Mouse (Mus musculus) hindbrain, embryonic 11.5 days (tissue): ENCODE measurements around the gene Cwf19l2. TPM values are rescaled to one million over a fixed set of nuclear protein-coding genes. Genes with fewer than 3 reads are reported as not detected.
A peak's percentile ranks its signal among the peaks of the same experiment; 100 is the strongest.
"Not testable (repeated sequence)": the region's sequence is repeated elsewhere in the genome, so short reads cannot be mapped to it uniquely, and the experiment has no call there.

Experiments used
- ATAC-seq: fragments of 200-750 bp; cut with Nextera tagmentation; 2 replicates; pipeline ENCODE4 v1.8.0; 2017; ENCODE audit warnings: mild to moderate bottlenecking, moderate TSS enrichment, moderate library complexity; ENCODE audit not compliant: low FRiP score
- DNase-seq: peaks from one replicate; pipeline ENCODE4 v3.0.0-alpha.2; 2015; ENCODE audit warnings: low spot score
- H3K27ac ChIP-seq: fragments of 300-500 bp; sonication (generic); 2 replicates; pipeline ENCODE4 v1.5.1; 2014; ENCODE audit warnings: mild to moderate bottlenecking, low read depth, low read length
- H3K27me3 ChIP-seq: fragments of 300-500 bp; sonication (generic); 2 replicates; pipeline ENCODE4 v1.6.1; 2014; ENCODE audit warnings: mild to moderate bottlenecking, low read length, moderate library complexity, mixed read lengths; ENCODE audit not compliant: control insufficient read depth, insufficient read depth
- H3K36me3 ChIP-seq: fragments of 300-500 bp; sonication (generic); 2 replicates; pipeline ENCODE4 v1.6.1; 2014; ENCODE audit warnings: mild to moderate bottlenecking, low read length, moderate library complexity, mixed read lengths; ENCODE audit not compliant: control insufficient read depth, insufficient read depth
- H3K4me1 ChIP-seq: fragments of 300-500 bp; sonication (generic); replicated peaks from 2 replicates; pipeline ENCODE4 v1.6.1; 2014; ENCODE audit warnings: low read length, mixed read lengths; ENCODE audit not compliant: control insufficient read depth, insufficient read depth
- H3K4me2 ChIP-seq: fragments of 300-500 bp; sonication (generic); replicated peaks from 2 replicates; pipeline ENCODE4 v1.6.1; 2014; ENCODE audit warnings: mild to moderate bottlenecking, low read depth, low read length
- H3K4me3 ChIP-seq: fragments of 300-500 bp; sonication (generic); 2 replicates; pipeline ENCODE4 v1.5.1; 2014; ENCODE audit warnings: low read depth, low read length
- H3K9ac ChIP-seq: fragments of 300-500 bp; sonication (generic); 2 replicates; pipeline ENCODE4 v1.6.1; 2014; ENCODE audit warnings: low read depth, low read length
- H3K9me3 ChIP-seq: fragments of 300-500 bp; sonication (generic); 2 replicates; pipeline ENCODE4 v1.6.1; 2016; ENCODE audit warnings: low read length; ENCODE audit not compliant: control insufficient read depth
- WGBS: fragments of 180-500 bp; shearing (Covaris S2); extraction: QIAGEN DNeasy Blood & Tissue Kit; methylation state at CpG from one replicate; pipeline ENCODE4 v1.1.7; 2014; 5-methylcytosine and 5-hydroxymethylcytosine counted together
- polyA plus RNA-seq: library from polyadenylated mRNA; unstranded; fragments of >200 nt; fragmentation: Nextera tagmentation; extraction: Ambion mirVana; gene quantifications from 2 replicates; pipeline ENCODE4 v1.2.1, GENCODE M21; 2014

Cwf19l2 gene
- 13.1 and 21.0 TPM in 2 replicates for polyA plus RNA-seq

- Histone ChIP-seq H3K4me1 (no peaks in the 10 kb centered on the region), H3K4me2 (peak within 1 kb of the TSS; percentile 19), H3K36me3 (no peaks in the 10 kb centered on the region), H3K27ac (no peak within 1 kb of the TSS), H3K9me3 (no peaks in the 10 kb centered on the region), H3K9ac (peak within 1 kb of the TSS; percentile 48), H3K4me3 (peak within 1 kb of the TSS; percentile 52), H3K27me3 (no peaks in the 10 kb centered on the region)
- DNase-seq (peak; percentile 85), ATAC-seq (peak; percentile 94)
- WGBS = under 1% methylated on average over 28 of the region's 28 CpGs
These were observed at the start of gene Cwf19l2 for GRCm38 (mm10) chr9:3403251-3404208. Gene Cwf19l2 (plus strand): TSS chr9:3403592.

- H3K4me2 ChIP-seq, DNase-seq, H3K9me3 ChIP-seq, H3K36me3 ChIP-seq, H3K9ac ChIP-seq, H3K4me3 ChIP-seq, H3K27me3 ChIP-seq, H3K27ac ChIP-seq, ATAC-seq, H3K4me1 ChIP-seq: not testable (repeated sequence)
- WGBS = 48% methylated on average over 1 of the region's 1 CpGs
These were observed 27.1 kb upstream of the Cwf19l2 start for GRCm38 (mm10) chr9:3376323-3376722.

GRCm38 (mm10) chr9:3404372-3404771 is 980 bp downstream of the Cwf19l2 start:
- 3% methylated on average over 13 of the region's 13 CpGs for WGBS
- peak; percentile 12; the same call in 1 of the 2 replicates for ATAC-seq
- Histone ChIP-seq H3K27ac (no peak overlapping the region), H3K9ac (peak overlapping the region; percentile 48), H3K4me3 (peak overlapping the region; percentile 52), H3K27me3 (no peaks in the 10 kb centered on the region), H3K4me1 (no peaks in the 10 kb centered on the region), H3K9me3 (no peaks in the 10 kb centered on the region), H3K36me3 (no peaks in the 10 kb centered on the region), H3K4me2 (peak overlapping the region; percentile 19)
- peak; percentile 35 for DNase-seq

GRCm38 (mm10) chr9:3439555-3440300 is 36.3 kb downstream of the Cwf19l2 start:
- H3K9ac ChIP-seq, H3K27me3 ChIP-seq, H3K36me3 ChIP-seq, H3K4me2 ChIP-seq, H3K27ac ChIP-seq, H3K4me3 ChIP-seq, H3K9me3 ChIP-seq, H3K4me1 ChIP-seq, ATAC-seq, DNase-seq: not testable (repeated sequence)
- 85% methylated on average over 6 of the region's 6 CpGs for WGBS

- Histone ChIP-seq H3K9me3 (no peaks in the 10 kb centered on the region), H3K36me3 (0 out of 2 replicates have a peak, but pooled peaks cover 2% of the 10 kb centered on the region), H3K4me3 (no peak overlapping the region), H3K4me1 (no peaks in the 10 kb centered on the region), H3K9ac (no peak overlapping the region), H3K27ac (no peak overlapping the region), H3K27me3 (no peaks in the 10 kb centered on the region), H3K4me2 (no peak overlapping the region)
- DNase-seq (no peak), ATAC-seq (no peak)
These were observed 68.5 kb downstream of the Cwf19l2 start for GRCm38 (mm10) chr9:3471897-3472296.

GRCm38 (mm10) chr9:3518645-3519044 is 115.3 kb downstream of the Cwf19l2 start:
- H3K27ac ChIP-seq = no peak overlapping the region
- DNase-seq (no peak), ATAC-seq (no peak)
- H3K9me3 ChIP-seq = no peaks in the 10 kb centered on the region
- H3K4me1 ChIP-seq = no peaks in the 10 kb centered on the region
- no peak overlapping the region for H3K4me2 ChIP-seq
- H3K27me3 ChIP-seq = no peaks in the 10 kb centered on the region
- no peaks in the 10 kb centered on the region for H3K36me3 ChIP-seq
- no peak overlapping the region for H3K4me3 ChIP-seq
- whole genome bisulfite sequencing = 94% methylated on average over 1 of the region's 1 CpGs
- H3K9ac ChIP-seq = no peak overlapping the region

- ATAC-seq (no peak), DNase-seq (no peak)
- H3K36me3 ChIP-seq = no peaks in the 10 kb centered on the region
- H3K9ac ChIP-seq = no peak overlapping the region
- H3K9me3 ChIP-seq = no peaks in the 10 kb centered on the region
- 96% methylated on average over 1 of the region's 1 CpGs for WGBS
- no peak overlapping the region for H3K27ac ChIP-seq
- H3K4me2 ChIP-seq = no peak overlapping the region
- no peaks in the 10 kb centered on the region for H3K4me1 ChIP-seq
- H3K27me3 ChIP-seq = no peaks in the 10 kb centered on the region
- no peak overlapping the region for H3K4me3 ChIP-seq
These were observed 115.8 kb downstream of the Cwf19l2 start for GRCm38 (mm10) chr9:3519178-3519577.

- ATAC-seq (no peak), DNase-seq (no peak)
- no peak overlapping the region for H3K4me2 ChIP-seq
- WGBS = 93% methylated on average over 2 of the region's 2 CpGs
- no peaks in the 10 kb centered on the region for H3K4me1 ChIP-seq
- no peaks in the 10 kb centered on the region for H3K36me3 ChIP-seq
- no peaks in the 10 kb centered on the region for H3K9me3 ChIP-seq
- no peak overlapping the region for H3K4me3 ChIP-seq
- no peaks in the 10 kb centered on the region for H3K27me3 ChIP-seq
- no peak overlapping the region for H3K9ac ChIP-seq
- no peak overlapping the region for H3K27ac ChIP-seq
These were observed 117.6 kb downstream of the Cwf19l2 start for GRCm38 (mm10) chr9:3521031-3521430.
